Mouse (Mus musculus) megakaryocyte, embryonic 14.5 days (primary cell): ENCODE measurements around the gene Foxf2.

Source experiments
- FLI1 ChIP-seq: IDR thresholded peaks from 2 replicates; pipeline ENCODE4 v1.6.1; 2012; ENCODE audit warnings: low read length, inconsistent platforms, mixed read lengths
- GATA1 ChIP-seq: IDR thresholded peaks from 3 replicates; pipeline ENCODE4 v1.6.1; 2012; ENCODE audit warnings: mixed read lengths, low read length, inconsistent platforms, borderline replicate concordance

DNA sequence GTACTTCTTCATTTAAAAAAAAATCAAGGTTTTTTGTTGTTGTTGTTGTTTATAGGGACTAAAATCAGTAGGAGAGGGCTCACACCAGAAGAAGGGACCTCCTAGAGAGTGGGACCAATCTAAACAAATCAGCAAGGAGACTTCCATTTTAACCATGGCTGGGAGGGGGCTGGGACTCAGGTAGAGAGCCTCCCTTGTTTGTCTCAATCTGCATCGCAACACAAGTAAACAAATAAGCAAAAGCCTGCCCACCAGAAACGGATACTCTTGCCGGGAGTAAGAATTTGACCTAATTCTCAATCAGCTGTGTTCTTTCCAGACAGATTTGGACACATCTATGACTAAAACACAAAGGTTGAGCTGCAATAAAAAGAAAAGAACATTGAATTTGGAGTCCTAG lies 3.2 kb upstream of the Foxf2 start:
- TF ChIP-seq GATA1, result no peak
- TF ChIP-seq FLI1, result no peak
